Mouse (Mus musculus) c-Kit-positive CD71-negative TER-119-negative erythroid progenitor cells, embryonic 14.5 days (primary cell): ENCODE measurements around the gene Chad.

Source experiments
- DNase-seq: peaks from one replicate; pipeline ENCODE4 v3.0.0-alpha.2; 2013; ENCODE audit warnings: low read depth

The Chad gene

DNA sequence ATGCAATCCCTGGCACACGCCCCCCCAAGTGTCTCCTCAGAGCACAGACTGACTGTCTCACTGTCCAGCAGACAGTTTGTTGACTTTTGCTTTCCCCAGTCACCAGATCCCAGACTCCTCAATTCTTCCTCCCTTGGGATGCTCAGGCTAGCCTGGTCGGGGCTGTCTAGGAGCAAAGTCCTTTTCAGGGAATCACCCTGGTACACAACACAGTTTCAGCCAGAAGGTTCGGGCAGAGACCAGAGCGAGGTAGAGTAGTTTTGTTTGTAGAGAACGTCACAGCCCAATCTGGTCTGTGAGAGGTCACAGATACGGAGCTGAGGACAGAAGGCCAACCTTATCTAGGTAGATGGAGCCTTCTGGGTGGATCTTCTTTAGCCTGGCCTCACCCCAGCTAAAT, 1.7 kb downstream of the Chad start:
- DNase-seq = no peak

DNA sequence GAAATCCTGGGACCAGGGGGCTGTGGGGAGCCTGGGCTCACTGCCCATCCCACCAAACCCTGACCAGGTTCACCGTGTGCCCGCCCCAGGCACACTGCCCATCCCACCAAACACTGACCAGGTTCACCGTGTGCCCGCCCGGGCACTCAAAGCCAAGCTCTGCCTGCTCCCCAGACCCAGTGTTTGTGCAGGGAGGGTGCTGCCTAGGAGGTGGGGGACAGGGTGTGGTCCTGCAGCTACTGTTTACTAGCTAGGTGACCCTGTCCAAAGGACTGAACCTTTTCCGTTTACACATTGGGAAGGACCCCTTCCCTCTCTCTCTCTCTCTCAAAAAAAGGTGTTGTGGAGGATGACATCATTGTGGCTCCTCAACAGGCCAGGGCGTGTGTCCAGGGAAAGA, 2.5 kb downstream of the Chad start:
- no peak for DNase-seq

DNA sequence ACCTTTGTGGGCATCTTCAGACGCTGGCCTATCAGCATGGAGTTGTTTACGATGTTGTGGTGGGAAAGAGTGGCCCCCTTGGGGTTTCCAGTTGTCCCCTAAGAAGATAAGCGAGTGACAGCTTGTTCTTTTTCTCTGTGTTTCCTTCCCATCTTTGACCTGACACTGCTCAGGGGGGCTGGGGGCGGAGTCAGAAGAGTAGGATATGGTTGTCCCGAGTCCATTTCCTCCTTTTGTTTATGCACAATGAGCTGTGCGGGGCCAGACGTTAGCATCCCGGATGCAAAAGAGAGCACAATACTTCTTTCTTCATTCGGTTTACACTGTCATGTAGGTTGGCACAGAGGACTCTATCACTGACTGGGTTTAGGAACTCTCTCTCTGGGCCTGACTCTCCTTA, 5.8 kb downstream of the Chad start:
- DNase-seq = no peak

GRCm38 (mm10) chr11:94571850-94572249, 7.0 kb downstream of the Chad start:
- DNase-seq = no peak

- no peak for DNase-seq
These were observed 9.7 kb downstream of the Chad start for GRCm38 (mm10) chr11:94574560-94574959.

DNA sequence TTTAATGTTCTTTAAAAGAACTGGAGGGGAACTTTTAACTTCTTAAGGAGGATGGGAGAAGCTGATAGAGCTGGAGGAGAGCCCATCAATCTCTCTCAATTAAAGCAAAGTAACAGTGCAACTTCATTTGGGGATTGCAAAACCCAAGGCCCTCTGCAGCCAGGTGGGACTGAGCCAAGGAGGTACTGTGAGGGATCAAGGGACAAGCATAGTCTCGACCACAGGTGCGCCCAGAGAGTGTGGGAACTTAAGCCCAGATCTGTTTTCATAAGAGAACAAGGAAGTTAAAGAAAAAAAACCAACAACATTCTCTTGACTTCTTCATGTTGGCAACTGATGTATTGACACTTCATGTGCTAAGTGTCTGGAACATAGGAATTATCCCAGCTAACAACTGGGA, 10.2 kb downstream of the Chad start:
- DNase-seq = no peak

DNA sequence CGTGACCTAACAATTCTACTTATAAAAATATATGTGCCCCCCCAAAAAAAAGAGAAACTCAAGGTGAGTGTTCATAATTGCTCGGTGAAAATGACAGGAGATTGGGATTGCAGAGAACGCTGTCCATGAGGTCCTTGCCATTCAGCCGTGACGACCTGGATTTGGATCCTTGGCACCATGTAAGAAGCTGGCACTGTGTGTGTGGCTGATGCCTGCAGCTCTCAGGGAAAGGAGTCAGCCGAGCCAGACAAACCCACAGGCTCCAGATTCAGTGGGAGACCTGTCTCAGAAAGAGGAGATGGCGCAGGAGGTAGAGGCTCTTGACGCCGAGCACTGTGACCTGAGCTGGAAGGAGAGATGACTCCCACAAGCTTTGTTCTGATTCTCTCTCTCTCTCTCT, 11.5 kb downstream of the Chad start:
- no peak for DNase-seq

DNA sequence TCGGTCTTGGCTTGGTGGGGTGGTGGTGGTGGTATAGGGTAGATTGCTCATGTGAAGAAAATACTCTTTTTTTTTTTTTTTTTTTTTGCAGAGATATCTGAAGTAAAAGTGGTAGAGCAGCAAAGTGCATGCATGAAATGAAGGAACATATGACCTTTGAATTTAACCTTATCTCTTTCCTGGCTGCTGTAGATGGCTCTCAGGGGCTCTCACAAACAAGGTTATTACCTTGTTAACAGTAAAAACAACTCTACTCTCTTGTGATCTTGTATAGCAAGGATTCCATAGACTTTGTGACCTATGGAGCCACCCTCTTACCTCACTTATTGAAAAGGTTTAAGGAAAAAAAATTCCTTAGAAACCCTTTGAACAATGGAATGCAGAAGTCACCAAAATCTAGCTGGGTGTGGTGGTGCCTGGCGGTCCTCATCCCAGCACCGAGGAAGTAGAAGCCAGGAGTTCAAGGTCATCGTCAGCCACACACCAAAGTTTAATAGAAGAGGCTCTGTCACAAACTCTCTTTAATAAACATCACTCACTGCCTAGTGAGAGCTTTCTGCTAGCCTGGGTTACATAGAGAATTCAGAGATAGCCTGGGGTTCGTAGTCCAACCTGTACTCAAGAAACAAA, 15.4 kb downstream of the Chad start:
- DNase-seq = no peak

- no peak for DNase-seq
These were observed 20.2 kb downstream of the Chad start for GRCm38 (mm10) chr11:94585091-94585490.

DNA sequence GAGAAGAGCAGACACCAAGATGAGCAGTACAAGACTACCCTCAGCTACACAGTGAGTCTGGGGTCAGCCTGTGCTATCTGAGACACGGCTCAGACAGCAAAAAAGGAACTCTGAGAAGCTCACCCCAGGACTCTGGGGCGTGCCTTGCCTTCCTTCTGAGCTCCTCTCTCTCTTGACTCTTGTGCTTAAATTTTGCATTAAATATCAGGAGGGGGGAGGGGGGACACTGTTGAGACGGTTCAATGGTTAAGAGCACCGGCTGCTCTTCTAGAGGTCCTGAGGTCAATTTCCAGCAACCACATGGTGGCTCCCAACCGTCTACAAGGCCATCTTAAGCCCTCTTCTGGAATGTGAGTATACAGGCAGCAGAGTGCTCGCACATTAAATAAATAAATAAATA, 22.7 kb downstream of the Chad start:
- no peak for DNase-seq

GRCm38 (mm10) chr11:94596311-94596852, 31.5 kb downstream of the Chad start:
- peak; percentile 53 for DNase-seq

- no peak for DNase-seq
These were observed 32.5 kb downstream of the Chad start for GRCm38 (mm10) chr11:94597319-94597718.

DNA sequence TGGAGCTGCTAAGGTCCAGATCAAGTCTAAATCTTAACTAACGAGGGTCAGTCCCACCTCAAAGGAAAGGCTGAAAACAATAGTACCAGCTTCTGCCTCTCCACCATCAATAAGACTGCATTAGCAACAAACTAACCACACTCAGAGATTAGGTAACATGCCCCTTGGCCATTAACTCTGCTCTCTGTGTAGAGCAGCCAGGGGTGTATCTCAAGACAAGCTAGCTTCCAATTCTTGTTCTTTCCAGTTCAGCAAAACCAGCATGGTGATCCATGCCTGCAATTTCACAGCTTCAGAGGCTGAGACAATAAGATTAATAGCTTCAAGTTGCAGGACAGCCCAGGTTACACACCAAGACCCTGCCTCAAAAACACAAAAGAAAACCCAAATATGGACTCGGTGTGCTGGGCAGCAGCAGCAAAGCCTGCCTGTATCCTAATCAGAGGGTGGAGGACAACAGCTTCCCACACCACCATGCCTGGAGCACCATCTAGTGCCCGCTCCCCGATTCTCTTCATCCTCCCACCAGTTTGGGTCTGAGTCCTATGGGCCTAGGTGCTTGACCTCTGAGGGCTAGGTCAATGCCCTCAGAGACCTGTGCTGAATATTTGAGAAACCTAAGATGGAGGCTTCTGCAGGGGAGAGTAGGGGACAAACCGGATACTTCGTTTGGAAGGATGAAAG, 33.7 kb downstream of the Chad start:
- DNase-seq = no peak

GRCm38 (mm10) chr11:94600447-94600846, 35.6 kb downstream of the Chad start:
- DNase-seq = no peak

DNA sequence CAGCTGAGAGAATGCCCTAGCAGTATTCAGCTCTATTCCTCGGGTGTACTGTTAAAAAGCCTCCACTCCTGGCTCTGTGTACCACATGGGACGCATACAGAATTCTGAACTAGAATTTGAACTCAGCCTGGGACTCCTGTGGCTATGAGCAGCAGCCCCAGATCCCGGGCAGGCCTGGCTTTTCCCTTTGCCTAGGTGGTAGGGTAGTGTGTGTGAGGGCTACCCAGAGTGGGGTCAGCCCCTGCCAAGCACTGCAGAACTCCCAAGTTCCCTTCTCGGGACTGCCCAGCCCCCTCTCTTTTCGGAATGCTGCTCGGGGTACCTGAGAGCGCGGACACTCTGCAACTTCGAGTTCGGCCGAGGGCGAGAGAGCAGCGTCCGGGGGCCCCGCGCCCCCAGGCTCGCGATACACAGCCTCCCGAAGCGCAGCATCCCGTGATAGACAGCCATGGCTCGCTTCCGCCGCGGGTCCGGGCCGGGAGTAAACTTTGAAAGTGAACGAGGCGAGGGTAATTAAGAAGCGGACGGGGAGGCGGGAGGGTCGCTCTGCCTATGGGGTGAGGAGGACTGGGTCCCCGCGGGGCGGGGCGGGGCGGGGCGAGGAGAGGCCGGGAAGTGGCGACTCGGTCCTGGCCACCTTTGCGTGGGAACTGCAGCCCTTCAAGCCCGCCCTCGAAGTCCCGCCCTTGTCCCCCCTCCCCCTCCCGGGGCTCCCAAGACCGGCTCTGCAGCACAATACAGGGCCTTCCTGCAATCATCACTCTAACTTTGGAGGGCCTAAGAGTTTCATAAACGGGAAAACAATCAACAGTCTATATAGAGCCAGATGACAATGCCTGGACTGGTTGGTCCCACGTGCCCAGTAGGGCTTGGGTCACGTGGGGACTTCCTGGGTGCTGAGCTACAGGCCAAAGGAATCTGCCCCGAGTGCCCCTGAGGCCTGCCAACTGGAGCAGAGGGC, 36.8 kb downstream of the Chad start, which contains the start of gene Acsf2:
TSS of gene Acsf2 (minus strand) at position 551 of the 961 bp plus-strand sequence.
- peak; percentile 30 for DNase-seq

GRCm38 (mm10) chr11:94602356-94602955, 37.6 kb downstream of the Chad start:
- DNase-seq = no peak

DNA sequence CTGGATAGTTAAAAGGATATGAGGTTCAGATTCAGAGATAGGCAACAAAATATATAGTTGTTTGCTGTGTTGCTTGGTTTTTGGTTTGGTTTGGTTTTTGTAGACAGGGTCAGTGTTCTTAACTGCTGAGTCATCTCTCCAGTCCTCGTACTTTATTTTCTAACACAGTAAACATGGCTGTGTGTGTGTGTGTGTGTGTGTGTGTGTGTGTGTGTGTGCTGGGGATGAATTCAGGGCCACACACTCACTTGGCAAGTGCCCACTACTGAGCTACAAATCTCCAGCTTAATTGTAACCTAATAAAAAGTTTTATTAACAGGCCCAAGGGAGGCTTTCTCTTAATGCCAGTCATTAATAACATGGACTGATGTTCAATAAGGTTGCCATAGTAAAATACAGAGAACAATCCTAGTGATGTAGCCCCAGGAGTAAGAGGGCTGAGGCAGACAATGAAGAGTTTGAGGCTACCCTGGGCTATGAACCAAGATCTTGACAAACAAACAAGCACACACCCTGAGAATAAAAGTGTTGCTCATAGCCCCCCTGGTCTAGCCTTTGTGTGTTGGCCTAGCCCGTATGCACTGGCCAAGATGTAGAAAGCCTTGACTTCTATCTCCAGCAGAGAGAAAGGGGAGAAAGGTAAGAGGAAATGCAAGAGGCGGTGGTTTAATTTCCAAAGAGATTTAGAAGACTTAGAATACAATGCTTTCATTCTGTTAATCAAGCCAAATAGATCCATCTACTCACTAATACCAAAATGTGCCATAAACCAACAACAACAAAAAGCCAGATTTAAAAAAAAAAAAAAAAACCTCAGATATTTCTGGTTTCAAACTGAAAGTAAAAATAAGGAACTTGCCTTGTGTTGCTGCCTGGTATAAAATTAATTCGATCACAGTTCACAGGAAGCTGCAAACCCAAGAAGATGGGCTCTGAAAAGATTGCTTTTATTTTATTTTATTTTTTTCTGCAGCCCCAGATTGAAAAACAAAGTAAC, 46.2 kb downstream of the Chad start:
- DNase-seq = no peak

DNA sequence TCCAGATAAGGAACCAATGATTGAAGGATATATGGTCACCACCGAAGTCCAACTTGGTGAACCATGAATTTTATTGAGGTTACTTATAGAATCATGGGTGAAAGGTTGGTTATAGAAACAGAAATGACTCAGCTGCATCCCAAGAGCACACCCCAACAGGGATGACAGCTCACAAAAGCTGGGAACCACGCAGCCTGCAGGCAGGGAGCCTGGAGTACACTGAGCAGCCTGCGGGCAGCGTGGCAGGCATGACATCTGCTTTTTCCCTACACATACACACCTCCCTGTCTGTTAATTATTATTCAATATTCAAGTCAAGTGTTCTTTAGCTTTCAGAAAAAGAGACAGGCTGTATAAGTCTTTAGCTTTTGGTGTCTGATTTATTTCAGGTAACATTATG, 49.8 kb downstream of the Chad start:
- DNase-seq = no peak

GRCm38 (mm10) chr11:94615494-94615893, 50.6 kb downstream of the Chad start:
- no peak for DNase-seq

DNA sequence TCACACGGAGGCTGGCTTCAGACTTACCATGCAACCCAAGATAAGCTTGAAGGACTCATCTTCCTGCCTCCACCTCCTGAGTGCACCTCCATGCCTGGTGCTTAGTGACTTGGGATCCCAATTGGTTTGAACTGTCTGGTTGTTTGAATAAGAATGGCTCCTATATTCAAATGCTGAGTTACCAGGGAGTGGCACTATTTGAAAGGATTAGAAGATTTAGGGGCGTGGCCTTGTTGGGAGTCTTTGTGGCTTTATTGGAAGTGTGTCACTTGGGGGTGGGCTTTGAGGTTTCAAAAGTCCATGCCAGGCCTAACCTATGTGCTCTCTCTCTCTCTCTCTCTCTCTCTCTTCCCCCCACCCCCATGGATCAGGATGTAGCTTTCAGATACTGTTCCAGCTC, 52.8 kb downstream of the Chad start:
- no peak for DNase-seq
